Comparison of ENCODE assay signal across 8 mouse cellular contexts in genomic region chr5:75377311-75378300, GRCm38 (mm10).
A peak's percentile ranks its signal among the peaks of the same experiment; 100 is the strongest.
DNase-seq lines count a peak whose midpoint lies in the region; ATAC-seq and TF ChIP-seq lines count a peak whose summit lies in the region.

No protein-coding gene starts in this region.

- H3K9me3 ChIP-seq in G1E (replicated peaks) = 0 out of 2 replicates have a peak, but pooled peaks cover under 1% of the 10 kb centered on the region
- no peaks in the 10 kb centered on the region for H3K9me3 ChIP-seq in lung, embryonic 14.5 days (ENCODE audit: low read depth, low read length)

- peak overlapping the region; percentile 11; the same call in 1 of the 2 replicates for H3K4me3 ChIP-seq in G1E (ENCODE audit: low read depth, low read length)
- H3K4me3 ChIP-seq in kidney, adult 2 months (ENCODE audit: insufficient read depth, low read depth, low read length) = peak overlapping the region; percentile 9; the same call in 1 of the 2 replicates
- H3K4me3 ChIP-seq in lung, embryonic 14.5 days (ENCODE audit: low read depth, low read length) = no peak overlapping the region

- no peaks in the 10 kb centered on the region for H3K36me3 ChIP-seq in G1E (replicated peaks)
- H3K36me3 ChIP-seq in kidney, adult 2 months (ENCODE audit: control insufficient read depth, insufficient read depth, low read length) = no peaks in the 10 kb centered on the region
- H3K36me3 ChIP-seq in lung, embryonic 14.5 days (ENCODE audit: insufficient read depth) = no peaks in the 10 kb centered on the region

- no peak overlapping the region; the same call in 1 of the 2 replicates for H3K27ac ChIP-seq in kidney, adult 2 months (ENCODE audit: insufficient read depth, low read depth, low read length)
- H3K27ac ChIP-seq in lung, embryonic 14.5 days (ENCODE audit: low read depth) = 0 out of 2 replicates have a peak overlapping the region, but pooled peaks have one; percentile 44

- H3K9ac ChIP-seq in lung, embryonic 14.5 days = no peak overlapping the region

- peaks cover 66% of the 10 kb centered on the region for H3K4me1 ChIP-seq in G1E (ENCODE audit: insufficient read depth, low read depth, low read length)
- peaks cover 6% of the 10 kb centered on the region; the same call in 1 of the 2 replicates for H3K4me1 ChIP-seq in kidney, adult 2 months (ENCODE audit: control insufficient read depth, insufficient read depth, low read length)
- H3K4me1 ChIP-seq in lung, embryonic 14.5 days (ENCODE audit: insufficient read depth) = peaks cover 9% of the 10 kb centered on the region

- no peaks in the 10 kb centered on the region for H3K27me3 ChIP-seq in G1E (ENCODE audit: insufficient read depth, low read length)
- H3K27me3 ChIP-seq in kidney, adult 2 months (replicated peaks; ENCODE audit: control insufficient read depth, insufficient read depth, low read length) = no peaks in the 10 kb centered on the region
- H3K27me3 ChIP-seq in lung, embryonic 14.5 days (ENCODE audit: insufficient read depth, low read length) = no peaks in the 10 kb centered on the region

- intact Hi-C loops in left cerebral cortex, postnatal 14 days (cut with DNase I) = no loop called here

- no peak for TF ChIP-seq CTCF in G1E (IDR thresholded peaks at IDR 0.05; ENCODE audit: low read depth, low read length)
- TF ChIP-seq CTCF in kidney, adult 2 months (conservative IDR thresholded peaks at IDR 0.05; ENCODE audit: insufficient read depth, insufficient read length, low read depth, low read length) = no peak
- no peak for TF ChIP-seq CTCF in lung, embryonic 14.5 days (IDR thresholded peaks at IDR 0.05; ENCODE audit: low read depth)

- peak; percentile 77 for ATAC-seq in G1E (ENCODE audit: extremely low read depth, insufficient number of reproducible peaks, low FRiP score, poor library complexity, severe bottlenecking)
- peak; percentile 88 for ATAC-seq in lung, embryonic 14.5 days (ENCODE audit: insufficient read depth)

- DNase-seq in adrenal gland, adult 8-10 months = peak; percentile 9
- no peak for DNase-seq in adrenal gland, adult 18-20 months (ENCODE audit: low spot score in 2 of 2)
- DNase-seq in G1E (ENCODE audit: low spot score) = peak; percentile 18
- DNase-seq in kidney, adult 2 months = peak; percentile 72
- peak; percentile 55 for DNase-seq in lung, embryonic 14.5 days
- no peak for DNase-seq in left cerebral cortex, postnatal 14 days (ENCODE audit: low spot score in 2 of 2)
- DNase-seq in left cerebral cortex, adult 9 months (ENCODE audit: low spot score in 2 of 2) = no peak
- no peak for DNase-seq in ovary, postnatal 10 days (ENCODE audit: low spot score)

- WGBS in kidney, adult 2 months = 24% methylated on average over 19 of the region's 19 CpGs
- WGBS in lung, embryonic 14.5 days = 22% methylated on average over 19 of the region's 19 CpGs

- TF ChIP-seq POLR2A in kidney, adult 2 months (IDR thresholded peaks at IDR 0.05; ENCODE audit: low read depth, low read length) = no peak

- peak overlapping the region; percentile 27 for H3K4me2 ChIP-seq in lung, embryonic 14.5 days

Comparison
In these comparisons a context has a peak if more than half of its experiments do, and no peak if none do; other contexts are left out.
1. DNase-seq: peak in adrenal gland, adult 8-10 months (single experiment), G1E (single experiment), kidney, adult 2 months (single experiment) and lung, embryonic 14.5 days (single experiment); none in adrenal gland, adult 18-20 months (0 of 2), left cerebral cortex, postnatal 14 days (0 of 2), left cerebral cortex, adult 9 months (0 of 2) and ovary, postnatal 10 days (single experiment).